Mouse (Mus musculus) urinary bladder, postnatal 25 days (tissue): ENCODE data around the gene Zfp169.
"Not testable (repeated sequence)": the region's sequence is repeated elsewhere in the genome, so short reads cannot be mapped to it uniquely, and the experiment has no call there.

Experiments used
- DNase-seq: peaks from one replicate; pipeline ENCODE4 v3.0.0; 2022; ENCODE audit warnings: low spot score

Zfp169 gene

GRCm38 (mm10) chr13:48519122-48519521 lies 5.9 kb upstream of the Zfp169 start:
- not testable (repeated sequence) for DNase-seq

GRCm38 (mm10) chr13:48515861-48516260 lies 2.6 kb upstream of the Zfp169 start:
- no peak for DNase-seq

- no peak for DNase-seq
Measured at GRCm38 (mm10) chr13:48508661-48509060, 4.6 kb downstream of the Zfp169 start.

GRCm38 (mm10) chr13:48502422-48502821 lies 10.8 kb downstream of the Zfp169 start:
- no peak for DNase-seq

- no peak for DNase-seq
Measured at GRCm38 (mm10) chr13:48498676-48499075, 14.6 kb downstream of the Zfp169 start.

- DNase-seq, result peak; percentile 50
Measured at GRCm38 (mm10) chr13:48497693-48498221, 15.5 kb downstream of the Zfp169 start.

- no peak for DNase-seq
Measured at GRCm38 (mm10) chr13:48493183-48493582, 20.1 kb downstream of the Zfp169 start.

- no peak for DNase-seq
Measured at GRCm38 (mm10) chr13:48490396-48491182, 22.7 kb downstream of the Zfp169 start.

GRCm38 (mm10) chr13:48483606-48484005 lies 29.6 kb downstream of the Zfp169 start:
- DNase-seq, result no peak

GRCm38 (mm10) chr13:48468656-48469180 lies 44.5 kb downstream of the Zfp169 start:
- no peak for DNase-seq

- no peak for DNase-seq
Measured at GRCm38 (mm10) chr13:48466186-48466585, 47.1 kb downstream of the Zfp169 start.

- peak; percentile 59 for DNase-seq
Measured at GRCm38 (mm10) chr13:48464170-48464569, 49.1 kb downstream of the Zfp169 start.

GRCm38 (mm10) chr13:48459280-48459679 lies 54.0 kb downstream of the Zfp169 start:
- no peak for DNase-seq

GRCm38 (mm10) chr13:48448119-48448518 lies 65.1 kb downstream of the Zfp169 start:
- no peak for DNase-seq

GRCm38 (mm10) chr13:48443996-48444395 lies 69.3 kb downstream of the Zfp169 start:
- no peak for DNase-seq

- no peak for DNase-seq
Measured at GRCm38 (mm10) chr13:48438321-48438720, 74.9 kb downstream of the Zfp169 start.
